Mouse (Mus musculus): ENCODE measurements around the gene Nlgn2. TPM values are rescaled to one million over a fixed set of nuclear protein-coding genes. Genes with fewer than 3 reads are reported as not detected.

Nlgn2 gene
- polyA plus RNA-seq, 1 experiment: 0.16 TPM

DNA sequence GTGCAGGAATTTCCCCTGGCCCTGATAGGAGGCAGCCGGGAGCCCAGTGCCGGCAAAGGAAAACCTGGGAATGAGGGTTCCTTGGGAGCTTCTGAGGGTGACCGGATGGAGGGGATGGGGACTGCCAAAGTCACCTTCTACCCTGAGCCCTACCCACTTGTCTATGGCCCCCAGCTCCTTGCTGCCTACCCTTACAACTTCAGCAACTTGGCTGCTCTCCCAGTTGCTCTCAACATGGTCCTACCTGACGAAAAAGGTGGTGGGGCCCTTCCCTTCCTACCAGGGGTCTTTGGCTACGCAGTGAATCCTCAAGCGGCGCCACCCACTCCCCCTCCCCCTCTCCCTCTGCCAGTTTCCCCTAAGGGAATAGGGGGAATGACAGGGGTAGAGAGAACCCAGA lies 58.6 kb downstream of the Nlgn2 start:
- Histone ChIP-seq H3K4me1 (ENCODE audit: control insufficient read depth) (peaks cover 6% of the 10 kb centered on the region), H3K27me3 (ENCODE audit: control insufficient read depth) (peaks cover 58% of the 10 kb centered on the region)
- TF ChIP-seq TAL1 (IDR thresholded peaks at IDR 0.05; ENCODE audit: low read length): no peak
- no peak for TF ChIP-seq GATA1 (IDR thresholded peaks at IDR 0.05; ENCODE audit: low read length)

GRCm38 (mm10) chr11:69778258-69778982 lies 59.2 kb downstream of the Nlgn2 start:
- peaks cover 6% of the 10 kb centered on the region for H3K4me1 ChIP-seq (ENCODE audit: control insufficient read depth)
- TF ChIP-seq TAL1 (IDR thresholded peaks at IDR 0.05; ENCODE audit: low read length): no peak
- no peak for TF ChIP-seq GATA1 (IDR thresholded peaks at IDR 0.05; ENCODE audit: low read length)
- peaks cover 58% of the 10 kb centered on the region for H3K27me3 ChIP-seq (ENCODE audit: control insufficient read depth)
- no peaks in the 10 kb centered on the region for H3K9me3 ChIP-seq (ENCODE audit: control insufficient read depth, low read length)
- peaks cover 2% of the 10 kb centered on the region; the same call in 1 of the 2 replicates for H3K36me3 ChIP-seq (ENCODE audit: control insufficient read depth)
- H3K4me3 ChIP-seq (replicated peaks): no peak overlapping the region

More for the DNA sequence above, 58.6 kb downstream of the Nlgn2 start:
- peaks cover 2% of the 10 kb centered on the region; the same call in 1 of the 2 replicates for H3K36me3 ChIP-seq (ENCODE audit: control insufficient read depth)
- no peaks in the 10 kb centered on the region for H3K9me3 ChIP-seq (ENCODE audit: control insufficient read depth, low read length)
- H3K4me3 ChIP-seq (replicated peaks): no peak overlapping the region

GRCm38 (mm10) chr11:69777504-69778257 lies 59.9 kb downstream of the Nlgn2 start:
- H3K4me3 ChIP-seq (replicated peaks): no peak overlapping the region
- H3K36me3 ChIP-seq (ENCODE audit: control insufficient read depth): peaks cover 2% of the 10 kb centered on the region; the same call in 1 of the 2 replicates
- TF ChIP-seq GATA1 (IDR thresholded peaks at IDR 0.05; ENCODE audit: low read length) (no peak), TAL1 (IDR thresholded peaks at IDR 0.05; ENCODE audit: low read length) (no peak)
- H3K27me3 ChIP-seq (ENCODE audit: control insufficient read depth): peaks cover 56% of the 10 kb centered on the region
- H3K9me3 ChIP-seq (ENCODE audit: control insufficient read depth, low read length): no peaks in the 10 kb centered on the region
- peaks cover 6% of the 10 kb centered on the region for H3K4me1 ChIP-seq (ENCODE audit: control insufficient read depth)

DNA sequence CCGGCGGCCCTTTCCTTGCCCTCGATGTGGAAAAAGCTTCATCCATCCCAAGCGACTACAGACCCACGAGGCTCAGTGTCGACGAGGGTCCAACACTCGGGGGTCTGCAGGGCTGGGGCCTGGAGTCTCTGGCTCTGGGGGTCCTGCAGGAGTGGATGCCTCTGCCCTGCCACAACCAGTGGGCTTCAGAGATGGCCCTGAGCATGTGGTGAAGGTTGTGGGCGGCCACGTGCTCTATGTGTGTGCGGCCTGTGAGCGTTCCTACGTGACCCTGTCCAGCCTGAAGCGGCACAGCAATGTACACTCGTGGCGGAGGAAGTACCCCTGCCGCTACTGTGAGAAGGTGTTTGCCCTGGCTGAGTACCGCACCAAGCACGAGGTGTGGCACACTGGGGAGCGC lies 61.1 kb downstream of the Nlgn2 start:
- H3K9me3 ChIP-seq (ENCODE audit: control insufficient read depth, low read length): no peaks in the 10 kb centered on the region
- H3K4me3 ChIP-seq (replicated peaks): no peak overlapping the region
- TF ChIP-seq TAL1 (IDR thresholded peaks at IDR 0.05; ENCODE audit: low read length): no peak
- TF ChIP-seq GATA1 (IDR thresholded peaks at IDR 0.05; ENCODE audit: low read length): no peak
- peaks cover 6% of the 10 kb centered on the region for H3K4me1 ChIP-seq (ENCODE audit: control insufficient read depth)
- H3K27me3 ChIP-seq (ENCODE audit: control insufficient read depth): peaks cover 44% of the 10 kb centered on the region
- H3K36me3 ChIP-seq (ENCODE audit: control insufficient read depth): peaks cover 2% of the 10 kb centered on the region; the same call in 1 of the 2 replicates

DNA sequence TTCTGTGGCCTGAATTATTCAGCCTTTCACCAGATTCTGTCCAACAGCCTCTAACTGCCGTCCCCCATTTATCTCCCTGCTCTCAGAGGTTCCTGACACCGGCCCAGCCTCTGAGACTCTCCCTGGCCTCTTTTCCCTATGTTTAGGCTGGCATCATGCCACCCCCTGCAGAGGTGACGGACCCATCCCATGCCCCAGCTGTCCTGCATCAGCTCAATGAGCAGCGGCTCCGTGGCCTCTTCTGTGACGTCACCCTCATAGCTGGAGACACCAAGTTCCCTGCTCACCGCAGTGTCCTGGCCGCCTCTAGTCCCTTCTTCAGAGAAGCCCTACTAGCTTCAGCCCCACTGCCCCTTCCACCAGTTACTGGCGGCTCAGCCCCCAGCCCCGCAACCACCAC lies 61.9 kb downstream of the Nlgn2 start:
- peaks cover 2% of the 10 kb centered on the region; the same call in 1 of the 2 replicates for H3K36me3 ChIP-seq (ENCODE audit: control insufficient read depth)
- TF ChIP-seq GATA1 (IDR thresholded peaks at IDR 0.05; ENCODE audit: low read length) (no peak), TAL1 (IDR thresholded peaks at IDR 0.05; ENCODE audit: low read length) (no peak)
- peaks cover 6% of the 10 kb centered on the region for H3K4me1 ChIP-seq (ENCODE audit: control insufficient read depth)
- H3K9me3 ChIP-seq (ENCODE audit: control insufficient read depth, low read length): no peaks in the 10 kb centered on the region
- peaks cover 38% of the 10 kb centered on the region for H3K27me3 ChIP-seq (ENCODE audit: control insufficient read depth)
- H3K4me3 ChIP-seq (replicated peaks): no peak overlapping the region

DNA sequence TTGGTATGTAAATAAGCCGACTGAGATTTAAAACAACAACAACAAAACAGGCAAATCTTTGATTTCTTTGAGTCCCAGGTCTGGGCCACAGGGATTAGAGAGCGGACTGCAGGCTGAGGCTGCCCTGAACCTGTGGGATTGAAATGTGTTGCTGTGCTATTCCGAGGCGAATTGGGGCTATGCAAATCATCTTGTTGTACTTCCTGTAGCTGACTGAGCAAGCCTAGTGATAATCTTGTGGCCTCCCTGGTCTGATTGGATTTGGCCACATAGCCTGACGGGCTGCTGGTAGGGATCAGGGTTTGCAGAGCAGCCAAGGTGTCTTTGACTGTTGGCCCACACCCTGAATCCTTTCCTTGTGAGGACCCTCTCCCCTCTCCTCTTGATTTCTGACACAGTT lies 62.6 kb downstream of the Nlgn2 start:
- no peak for TF ChIP-seq GATA1 (IDR thresholded peaks at IDR 0.05; ENCODE audit: low read length)
- no peak for TF ChIP-seq TAL1 (IDR thresholded peaks at IDR 0.05; ENCODE audit: low read length)
- peaks cover 30% of the 10 kb centered on the region for H3K27me3 ChIP-seq (ENCODE audit: control insufficient read depth)

More for the DNA sequence above, 62.6 kb downstream of the Nlgn2 start:
- H3K36me3 ChIP-seq (ENCODE audit: control insufficient read depth): peaks cover 2% of the 10 kb centered on the region; the same call in 1 of the 2 replicates
- H3K9me3 ChIP-seq (ENCODE audit: control insufficient read depth, low read length): no peaks in the 10 kb centered on the region
- H3K4me3 ChIP-seq (replicated peaks): no peak overlapping the region
- peaks cover 6% of the 10 kb centered on the region for H3K4me1 ChIP-seq (ENCODE audit: control insufficient read depth)

Other genes starting within 250 kb of the Nlgn2 start
- 8.1 and 9.1 TPM in 2 replicates for gene Atp1b2, start 231.8 kb downstream of the Nlgn2 start, polyA plus RNA-seq (2012)
- gene Shbg, start 219.9 kb downstream of the Nlgn2 start, polyA plus RNA-seq (2012): 0.02 TPM in 1 of 2 replicates, not detected in the other
- not detected in 2 replicates for gene Sat2, start 215.8 kb downstream of the Nlgn2 start, polyA plus RNA-seq (2012)
- gene Fxr2, start 204.8 kb downstream of the Nlgn2 start, polyA plus RNA-seq (2012): 9.7 and 10.3 TPM in 2 replicates
- not detected in 2 replicates for gene Sox15, start 182.5 kb downstream of the Nlgn2 start, polyA plus RNA-seq (2012)
- gene Mpdu1, start 175.1 kb downstream of the Nlgn2 start, polyA plus RNA-seq (2012): 3.9 and 4.3 TPM in 2 replicates
- 0.60 and 0.78 TPM in 2 replicates for gene Cd68, start 171.6 kb downstream of the Nlgn2 start, polyA plus RNA-seq (2012)
- gene Eif4a1, start 165.4 kb downstream of the Nlgn2 start, polyA plus RNA-seq (2012): 27.9 and 30.9 TPM in 2 replicates
- gene Senp3, start 155.7 kb downstream of the Nlgn2 start, polyA plus RNA-seq (2012): 5.4 and 5.6 TPM in 2 replicates
- gene Tnfsf13, start 152.0 kb downstream of the Nlgn2 start, polyA plus RNA-seq (2012): not detected in 2 replicates
- 0.02 TPM in 1 of 2 replicates, not detected in the other for gene Tnfsf12, start 141.9 kb downstream of the Nlgn2 start, polyA plus RNA-seq (2012)
- not detected in 2 replicates for gene Tnfsfm13, start 141.7 kb downstream of the Nlgn2 start, polyA plus RNA-seq (2012)
- 14.2 and 14.3 TPM in 2 replicates for gene Polr2a, start 79.1 kb downstream of the Nlgn2 start, polyA plus RNA-seq (2012)
- not detected in 2 replicates for gene Slc35g3, start 75.8 kb downstream of the Nlgn2 start, polyA plus RNA-seq (2012)
- 0.07 and 0.33 TPM in 2 replicates for gene Zbtb4, start 71.9 kb downstream of the Nlgn2 start, polyA plus RNA-seq (2012)
- gene Chrnb1, start 41.8 kb downstream of the Nlgn2 start, polyA plus RNA-seq (2012): not detected in 2 replicates
- 0.01 TPM in 1 of 2 replicates, not detected in the other for gene Fgf11, start 35.9 kb downstream of the Nlgn2 start, polyA plus RNA-seq (2012)
- 0.05 TPM in 1 of 2 replicates, not detected in the other for gene Tmem102, start 32.2 kb downstream of the Nlgn2 start, polyA plus RNA-seq (2012)
- gene Gm39566, start 22.5 kb downstream of the Nlgn2 start, polyA plus RNA-seq (2012): not detected in 2 replicates
- gene Spem2, start 19.3 kb downstream of the Nlgn2 start, polyA plus RNA-seq (2012): not detected in 2 replicates
- not detected in 2 replicates for gene Spem1, start 15.6 kb downstream of the Nlgn2 start, polyA plus RNA-seq (2012)
- gene Tmem256, start 730 bp upstream of the Nlgn2 start, polyA plus RNA-seq (2012): 204 and 212 TPM in 2 replicates
- 3.6 and 4.4 TPM in 2 replicates for gene Plscr3, start 8.6 kb upstream of the Nlgn2 start, polyA plus RNA-seq (2012)
- gene Tnk1, start 20.9 kb upstream of the Nlgn2 start, polyA plus RNA-seq (2012): 0.94 and 1.1 TPM in 2 replicates
- not detected in 2 replicates for gene Tmem95, start 40.2 kb upstream of the Nlgn2 start, polyA plus RNA-seq (2012)
- 0.02 and 0.08 TPM in 2 replicates for gene Kctd11, start 43.6 kb upstream of the Nlgn2 start, polyA plus RNA-seq (2012)
- 0.23 and 0.37 TPM in 2 replicates for gene Acap1, start 57.8 kb upstream of the Nlgn2 start, polyA plus RNA-seq (2012)
- gene 2810408A11Rik, start 63.2 kb upstream of the Nlgn2 start, polyA plus RNA-seq (2012): 0.14 and 0.18 TPM in 2 replicates
- gene Neurl4, start 63.3 kb upstream of the Nlgn2 start, polyA plus RNA-seq (2012): 5.0 and 5.1 TPM in 2 replicates
- gene Gps2, start 76.1 kb upstream of the Nlgn2 start, polyA plus RNA-seq (2012): 90.4 and 109 TPM in 2 replicates
- 295 and 310 TPM in 2 replicates for gene Eif5a, start 84.2 kb upstream of the Nlgn2 start, polyA plus RNA-seq (2012)
- gene Ybx2, start 98.0 kb upstream of the Nlgn2 start, polyA plus RNA-seq (2012): 0.29 and 0.38 TPM in 2 replicates
- gene Slc2a4, start 110.4 kb upstream of the Nlgn2 start, polyA plus RNA-seq (2012): 6.0 and 7.7 TPM in 2 replicates
- not detected in 2 replicates for gene Cldn7, start 127.0 kb upstream of the Nlgn2 start, polyA plus RNA-seq (2012)
- 23.2 and 28.5 TPM in 2 replicates for gene Ctdnep1, start 143.4 kb upstream of the Nlgn2 start, polyA plus RNA-seq (2012)
- gene Elp5, start 144.7 kb upstream of the Nlgn2 start, polyA plus RNA-seq (2012): 1.5 and 1.9 TPM in 2 replicates
- 50.2 and 55.8 TPM in 2 replicates for gene Gabarap, start 153.4 kb upstream of the Nlgn2 start, polyA plus RNA-seq (2012)
- 4.5 and 5.5 TPM in 2 replicates for gene Phf23, start 158.0 kb upstream of the Nlgn2 start, polyA plus RNA-seq (2012)
- gene Dvl2, start 162.8 kb upstream of the Nlgn2 start, polyA plus RNA-seq (2012): 0.48 and 0.76 TPM in 2 replicates
- 2.9 and 3.2 TPM in 2 replicates for gene Acadvl, start 177.6 kb upstream of the Nlgn2 start, polyA plus RNA-seq (2012)
- gene Dlg4, start 179.2 kb upstream of the Nlgn2 start, polyA plus RNA-seq (2012): 0.10 and 0.19 TPM in 2 replicates
- not detected in 2 replicates for gene Asgr1, start 216.3 kb upstream of the Nlgn2 start, polyA plus RNA-seq (2012)